Mouse (Mus musculus) forebrain, embryonic 12.5 days (tissue): ENCODE data around the gene Cmip. TPM values are rescaled to one million over a fixed set of nuclear protein-coding genes. Genes with fewer than 3 reads are reported as not detected.

Experiments
- ATAC-seq: fragments of 200-750 bp; cut with Nextera tagmentation; 2 replicates; pipeline ENCODE4 v1.8.0; 2017; ENCODE audit warnings: moderate TSS enrichment; ENCODE audit not compliant: low FRiP score
- H3K27ac ChIP-seq: fragments of 300-500 bp; sonication (generic); 2 replicates; pipeline ENCODE4 v1.5.1; 2016; ENCODE audit warnings: mild to moderate bottlenecking
- H3K27me3 ChIP-seq: fragments of 300-500 bp; sonication (generic); 2 replicates; pipeline ENCODE4 v1.6.1; 2016; ENCODE audit warnings: mild to moderate bottlenecking
- H3K36me3 ChIP-seq: fragments of 300-500 bp; sonication (generic); replicated peaks from 2 replicates; pipeline ENCODE4 v1.6.1; 2016; ENCODE audit warnings: mild to moderate bottlenecking
- H3K4me1 ChIP-seq: fragments of 300-500 bp; sonication (generic); 2 replicates; pipeline ENCODE4 v1.6.1; 2016
- H3K4me2 ChIP-seq: fragments of 300-500 bp; sonication (generic); 2 replicates; pipeline ENCODE4 v1.6.1; 2016; ENCODE audit warnings: mild to moderate bottlenecking, moderate library complexity
- H3K4me3 ChIP-seq: fragments of 300-500 bp; sonication (generic); replicated peaks from 2 replicates; pipeline ENCODE4 v1.5.1; 2016; ENCODE audit warnings: mild to moderate bottlenecking
- H3K9ac ChIP-seq: fragments of 300-500 bp; sonication (generic); 2 replicates; pipeline ENCODE4 v1.6.1; 2016; ENCODE audit warnings: mild to moderate bottlenecking
- H3K9me3 ChIP-seq: fragments of 300-500 bp; sonication (generic); 2 replicates; pipeline ENCODE4 v1.6.1; 2016
- WGBS: fragments of 180-500 bp; shearing (Covaris S2); methylation state at CpG from one replicate; pipeline ENCODE4 v1.1.7; 2016; 5-methylcytosine and 5-hydroxymethylcytosine counted together
- polyA plus RNA-seq: library from polyadenylated mRNA; unstranded; fragments of >200 nt; fragmentation: Nextera tagmentation; extraction: Ambion mirVana; gene quantifications from 2 replicates; pipeline ENCODE4 v1.2.1, GENCODE M21; 2016

Gene Cmip
- polyA plus RNA-seq, 1 experiment from 2014 or later, result 30.5 TPM

- WGBS, result 17% methylated on average over 14 of the region's 14 CpGs
- Histone ChIP-seq H3K27me3 (no peaks in the 10 kb centered on the region), H3K9ac (peak overlapping the region; percentile 95), H3K4me3 (peak overlapping the region; percentile 91), H3K4me1 (peaks cover 58% of the 10 kb centered on the region), H3K9me3 (no peaks in the 10 kb centered on the region), H3K27ac (peak overlapping the region; percentile 73), H3K4me2 (peak overlapping the region; percentile 75), H3K36me3 (no peaks in the 10 kb centered on the region)
- ATAC-seq, result no peak
Observed at GRCm38 (mm10) chr8:117260234-117260929, 3.5 kb downstream of the Cmip start.

GRCm38 (mm10) chr8:117260930-117261475 is 4.1 kb downstream of the Cmip start:
- no peaks in the 10 kb centered on the region for H3K9me3 ChIP-seq
- peak overlapping the region; percentile 75 for H3K4me2 ChIP-seq
- peak overlapping the region; percentile 73 for H3K27ac ChIP-seq
- no peaks in the 10 kb centered on the region for H3K36me3 ChIP-seq
- peak overlapping the region; percentile 95 for H3K9ac ChIP-seq
- peaks cover 56% of the 10 kb centered on the region for H3K4me1 ChIP-seq
- WGBS, result 24% methylated on average over 14 of the region's 14 CpGs
- H3K27me3 ChIP-seq, result no peaks in the 10 kb centered on the region
- no peak for ATAC-seq
- peak overlapping the region; percentile 91 for H3K4me3 ChIP-seq

GRCm38 (mm10) chr8:117261702-117262101 is 4.8 kb downstream of the Cmip start:
- no peak for ATAC-seq
- WGBS, result 20% methylated on average over 9 of the region's 9 CpGs
- no peaks in the 10 kb centered on the region for H3K27me3 ChIP-seq
- peak overlapping the region; percentile 91; the same call in 1 of the 2 replicates for H3K4me3 ChIP-seq
- H3K4me2 ChIP-seq, result peak overlapping the region; percentile 75
- peak overlapping the region; percentile 95 for H3K9ac ChIP-seq
- H3K4me1 ChIP-seq, result peaks cover 53% of the 10 kb centered on the region
- H3K9me3 ChIP-seq, result no peaks in the 10 kb centered on the region
- H3K27ac ChIP-seq, result no peak overlapping the region
- no peaks in the 10 kb centered on the region for H3K36me3 ChIP-seq

- no peaks in the 10 kb centered on the region for H3K36me3 ChIP-seq
- H3K27me3 ChIP-seq, result no peaks in the 10 kb centered on the region
- WGBS, result 80% methylated on average over 8 of the region's 8 CpGs
- H3K9me3 ChIP-seq, result no peaks in the 10 kb centered on the region
- H3K27ac ChIP-seq, result no peak overlapping the region
- no peak overlapping the region for H3K4me3 ChIP-seq
- no peak for ATAC-seq
- peaks cover 60% of the 10 kb centered on the region for H3K4me1 ChIP-seq
- no peak overlapping the region for H3K9ac ChIP-seq
- no peak overlapping the region for H3K4me2 ChIP-seq
Observed at GRCm38 (mm10) chr8:117262685-117263084, 5.8 kb downstream of the Cmip start.

GRCm38 (mm10) chr8:117263442-117263841 is 6.6 kb downstream of the Cmip start:
- no peak overlapping the region for H3K27ac ChIP-seq
- peaks cover 61% of the 10 kb centered on the region for H3K4me1 ChIP-seq
- 67% methylated on average over 6 of the region's 6 CpGs for WGBS
- no peak for ATAC-seq
- H3K36me3 ChIP-seq, result no peaks in the 10 kb centered on the region
- no peak overlapping the region for H3K4me2 ChIP-seq
- H3K9ac ChIP-seq, result no peak overlapping the region
- H3K4me3 ChIP-seq, result no peak overlapping the region
- H3K27me3 ChIP-seq, result no peaks in the 10 kb centered on the region
- no peaks in the 10 kb centered on the region for H3K9me3 ChIP-seq

- Histone ChIP-seq H3K9ac (no peak overlapping the region), H3K4me1 (peaks cover 45% of the 10 kb centered on the region), H3K27me3 (no peaks in the 10 kb centered on the region), H3K4me2 (no peak overlapping the region), H3K27ac (no peak overlapping the region), H3K4me3 (no peak overlapping the region), H3K36me3 (no peaks in the 10 kb centered on the region), H3K9me3 (no peaks in the 10 kb centered on the region)
- ATAC-seq, result no peak
- WGBS, result 91% methylated on average over 5 of the region's 5 CpGs
Observed at GRCm38 (mm10) chr8:117265079-117265478, 8.2 kb downstream of the Cmip start.

GRCm38 (mm10) chr8:117267403-117268129 is 10.7 kb downstream of the Cmip start:
- Histone ChIP-seq H3K4me3 (no peak overlapping the region), H3K9me3 (no peaks in the 10 kb centered on the region), H3K27ac (no peak overlapping the region), H3K36me3 (no peaks in the 10 kb centered on the region), H3K9ac (no peak overlapping the region), H3K4me1 (peaks cover 23% of the 10 kb centered on the region), H3K27me3 (no peaks in the 10 kb centered on the region), H3K4me2 (no peak overlapping the region)
- WGBS, result 88% methylated on average over 11 of the region's 11 CpGs
- no peak for ATAC-seq

- peak overlapping the region; percentile 36; the same call in 1 of the 2 replicates for H3K9ac ChIP-seq
Observed at GRCm38 (mm10) chr8:117278234-117278633, 21.4 kb downstream of the Cmip start.

GRCm38 (mm10) chr8:117278668-117279132 is 21.8 kb downstream of the Cmip start:
- H3K4me3 ChIP-seq, result 0 out of 2 replicates have a peak overlapping the region, but pooled peaks have one; percentile 3
- peak overlapping the region; percentile 36; the same call in 1 of the 2 replicates for H3K9ac ChIP-seq
- peak overlapping the region; percentile 82 for H3K27ac ChIP-seq
- H3K36me3 ChIP-seq, result 0 out of 2 replicates have a peak, but pooled peaks cover 5% of the 10 kb centered on the region
- no peaks in the 10 kb centered on the region for H3K27me3 ChIP-seq
- no peaks in the 10 kb centered on the region for H3K9me3 ChIP-seq
- WGBS, result 21% methylated on average over 20 of the region's 20 CpGs
- peak overlapping the region; percentile 43 for H3K4me2 ChIP-seq
- peaks cover 54% of the 10 kb centered on the region for H3K4me1 ChIP-seq
- ATAC-seq, result peak; percentile 18; the same call in 1 of the 2 replicates

More at GRCm38 (mm10) chr8:117278234-117278633, 21.4 kb downstream of the Cmip start:
- H3K4me1 ChIP-seq, result peaks cover 49% of the 10 kb centered on the region
- H3K4me2 ChIP-seq, result peak overlapping the region; percentile 43
- H3K4me3 ChIP-seq, result 0 out of 2 replicates have a peak overlapping the region, but pooled peaks have one; percentile 3
- 79% methylated on average over 10 of the region's 10 CpGs for WGBS
- no peak for ATAC-seq
- H3K9me3 ChIP-seq, result no peaks in the 10 kb centered on the region
- 0 out of 2 replicates have a peak, but pooled peaks cover 5% of the 10 kb centered on the region for H3K36me3 ChIP-seq
- peak overlapping the region; percentile 82 for H3K27ac ChIP-seq
- no peaks in the 10 kb centered on the region for H3K27me3 ChIP-seq

- H3K9me3 ChIP-seq, result no peaks in the 10 kb centered on the region
- no peak overlapping the region for H3K4me2 ChIP-seq
- H3K27ac ChIP-seq, result 0 out of 2 replicates have a peak overlapping the region, but pooled peaks have one; percentile 25
- H3K4me3 ChIP-seq, result no peak overlapping the region
- peaks cover 64% of the 10 kb centered on the region for H3K4me1 ChIP-seq
- H3K36me3 ChIP-seq, result peaks cover 6% of the 10 kb centered on the region
- H3K9ac ChIP-seq, result no peak overlapping the region
- 90% methylated on average over 7 of the region's 7 CpGs for WGBS
- no peak for ATAC-seq
- H3K27me3 ChIP-seq, result no peaks in the 10 kb centered on the region
Observed at GRCm38 (mm10) chr8:117280488-117280887, 23.6 kb downstream of the Cmip start.

GRCm38 (mm10) chr8:117281676-117282075 is 24.8 kb downstream of the Cmip start:
- Histone ChIP-seq H3K36me3 (peaks cover 16% of the 10 kb centered on the region), H3K9me3 (no peaks in the 10 kb centered on the region), H3K27ac (no peak overlapping the region), H3K4me3 (no peak overlapping the region), H3K9ac (no peak overlapping the region), H3K4me2 (no peak overlapping the region), H3K4me1 (peaks cover 64% of the 10 kb centered on the region), H3K27me3 (no peaks in the 10 kb centered on the region)
- ATAC-seq, result no peak
- 95% methylated on average over 10 of the region's 10 CpGs for WGBS
